Mouse (Mus musculus) gastrocnemius, postnatal 25 days (tissue): Measurements from ENCODE around the gene Zc3h7b. TPM values are rescaled to one million over a fixed set of nuclear protein-coding genes. Genes with fewer than 3 reads are reported as not detected.

Experiments
- DNase-seq: peaks from one replicate; pipeline ENCODE4 v3.0.0; 2022
- total RNA-seq, 2 experiments: library from RNA; stranded (reverse); gene quantifications; 1 replicate in 1 of 2; 2 replicates in 1 of 2; pipeline ENCODE4 v1.2.3; 2021

Zc3h7b gene
- total RNA-seq, 2 experiments from 2014 or later: 29.1 to 29.5 TPM

- DNase-seq: no peak
Observed at GRCm38 (mm10) chr15:81814716-81815370, 70.0 kb downstream of the Zc3h7b start.

- no peak for DNase-seq
Observed at GRCm38 (mm10) chr15:81818404-81818803, 73.5 kb downstream of the Zc3h7b start.

- no peak for DNase-seq
Observed at GRCm38 (mm10) chr15:81822631-81823030, 77.8 kb downstream of the Zc3h7b start.

GRCm38 (mm10) chr15:81824832-81825231, 80.0 kb downstream of the Zc3h7b start:
- DNase-seq: no peak

- DNase-seq: peak; percentile 60
Observed at GRCm38 (mm10) chr15:81828426-81829207, 83.8 kb downstream of the Zc3h7b start.

- DNase-seq: no peak
Observed at GRCm38 (mm10) chr15:81829208-81829580, 84.3 kb downstream of the Zc3h7b start.

GRCm38 (mm10) chr15:81830530-81830929, 85.7 kb downstream of the Zc3h7b start:
- no peak for DNase-seq

- peak; percentile 91 for DNase-seq
Observed at GRCm38 (mm10) chr15:81831136-81831825, 86.4 kb downstream of the Zc3h7b start.

- no peak for DNase-seq
Observed at GRCm38 (mm10) chr15:81832219-81832618, 87.4 kb downstream of the Zc3h7b start.

- DNase-seq: no peak
Observed at GRCm38 (mm10) chr15:81833481-81833880, 88.6 kb downstream of the Zc3h7b start.

- peak; percentile 91 for DNase-seq
Observed at GRCm38 (mm10) chr15:81834171-81834841, 89.4 kb downstream of the Zc3h7b start.

GRCm38 (mm10) chr15:81835007-81835880, 90.4 kb downstream of the Zc3h7b start:
- peak; percentile 73 for DNase-seq

GRCm38 (mm10) chr15:81836124-81836821, 91.4 kb downstream of the Zc3h7b start:
- peak; percentile 96 for DNase-seq

GRCm38 (mm10) chr15:81836966-81837920, 92.4 kb downstream of the Zc3h7b start:
- no peak for DNase-seq

GRCm38 (mm10) chr15:81838554-81839235, 93.8 kb downstream of the Zc3h7b start:
- DNase-seq: no peak

- DNase-seq: peak; percentile 97
Observed at GRCm38 (mm10) chr15:81839634-81840033, 94.8 kb downstream of the Zc3h7b start.

GRCm38 (mm10) chr15:81840306-81840705, 95.4 kb downstream of the Zc3h7b start:
- no peak for DNase-seq

GRCm38 (mm10) chr15:81842275-81842674, 97.4 kb downstream of the Zc3h7b start:
- DNase-seq: no peak
